Mouse (Mus musculus) CH12.LX (cell line): ENCODE results near the gene Styx. TPM values are rescaled to one million over a fixed set of nuclear protein-coding genes. Genes with fewer than 3 reads are reported as not detected.

Experiments used
- DNase-seq: peaks from one replicate; pipeline ENCODE4 v3.0.0-alpha.2; 2013; ENCODE audit errors: extremely low read depth
- H3K27ac ChIP-seq: 2 replicates; pipeline ENCODE4 v1.5.1; 2012; ENCODE audit warnings: low read depth, mild to moderate bottlenecking, control low read depth, moderate library complexity; ENCODE audit not compliant: insufficient read depth
- H3K27me3 ChIP-seq: replicated peaks from 2 replicates; pipeline ENCODE3; 2012; ENCODE audit warnings: inconsistent platforms
- H3K36me3 ChIP-seq, 2 experiments: replicated peaks in 1 of 2; 2 replicates each; pipeline versions ENCODE3 to v1.6.1; 2012; ENCODE audit warnings: inconsistent platforms in 1 of 2, low read length in 1 of 2, mild to moderate bottlenecking in 1 of 2, mixed read lengths in 1 of 2, moderate library complexity in 1 of 2; ENCODE audit not compliant: control insufficient read depth in 1 of 2, insufficient read depth in 1 of 2
- H3K4me1 ChIP-seq, 2 experiments: 2 replicates each; pipeline ENCODE4 v1.6.1; 2012; ENCODE audit warnings: inconsistent platforms in 1 of 2, moderate library complexity in 1 of 2; ENCODE audit not compliant: insufficient read depth in 2 of 2, control insufficient read depth in 1 of 2
- H3K4me2 ChIP-seq: 2 replicates; pipeline ENCODE4 v1.6.1; 2012; ENCODE audit warnings: low read depth, mild to moderate bottlenecking, control low read depth; ENCODE audit not compliant: poor library complexity, insufficient read depth, severe bottlenecking
- H3K4me3 ChIP-seq, 3 experiments: fragments of 150-350 bp in 1 of 3; sonication (generic) in 1 of 3; replicated peaks in 1 of 3; 2 replicates each; pipeline versions ENCODE3 to v1.5.1; 2011 to 2012; ENCODE audit warnings: low read depth in 2 of 3, low read length in 2 of 3, mild to moderate bottlenecking in 2 of 3, moderate library complexity in 2 of 3, control low read depth in 1 of 3, improper control_type of control experiment in 1 of 3, inconsistent platforms in 1 of 3, mixed read lengths in 1 of 3; ENCODE audit not compliant: poor library complexity in 1 of 3
- H3K79me2 ChIP-seq: replicated peaks from 2 replicates; pipeline ENCODE4 v1.6.1; 2012; ENCODE audit warnings: mild to moderate bottlenecking, moderate library complexity; ENCODE audit not compliant: control insufficient read depth, poor library complexity, insufficient read depth, severe bottlenecking; ENCODE audit errors: extremely low read depth
- H3K9ac ChIP-seq: 2 replicates; pipeline ENCODE4 v1.6.1; 2012; ENCODE audit warnings: low read depth, mild to moderate bottlenecking, control low read depth, moderate library complexity; ENCODE audit not compliant: insufficient read depth
- H3K9me3 ChIP-seq: replicated peaks from 2 replicates; pipeline ENCODE3; 2012; ENCODE audit warnings: low read length, inconsistent platforms, mixed read lengths
- BHLHE40 ChIP-seq: IDR thresholded peaks from 2 replicates; pipeline ENCODE4 v1.6.1; 2011; ENCODE audit warnings: mild to moderate bottlenecking, low read depth, low read length, improper control_type of control experiment
- CHD1 ChIP-seq: IDR thresholded peaks from 2 replicates; pipeline ENCODE4 v1.6.1; 2012; ENCODE audit warnings: low read depth, low read length, improper control_type of control experiment, inconsistent platforms
- ELF1 ChIP-seq: IDR thresholded peaks from 2 replicates; pipeline ENCODE4 v1.6.1; 2014; ENCODE audit warnings: low read depth, mild to moderate bottlenecking, inconsistent platforms, low read length, improper control_type of control experiment
- EP300 ChIP-seq: IDR thresholded peaks from 2 replicates; pipeline ENCODE4 v1.6.1; 2011; ENCODE audit warnings: low read length, improper control_type of control experiment
- GABPA ChIP-seq: IDR thresholded peaks from 2 replicates; pipeline ENCODE4 v1.6.1; 2012; ENCODE audit warnings: low read depth, low read length, improper control_type of control experiment, inconsistent platforms; ENCODE audit not compliant: insufficient replicate concordance
- HCFC1 ChIP-seq: IDR thresholded peaks from 2 replicates; pipeline ENCODE4 v1.6.1; 2012; ENCODE audit warnings: low read depth, mild to moderate bottlenecking, inconsistent platforms, low read length, improper control_type of control experiment
- JUN ChIP-seq: IDR thresholded peaks from 2 replicates; pipeline ENCODE4 v1.6.1; 2011; ENCODE audit warnings: low read depth, mild to moderate bottlenecking, low read length, improper control_type of control experiment, moderate library complexity; ENCODE audit not compliant: insufficient read depth
- KAT2A ChIP-seq: IDR thresholded peaks from 2 replicates; pipeline ENCODE4 v1.6.1; 2012; ENCODE audit warnings: low read length, improper control_type of control experiment, inconsistent platforms; ENCODE audit not compliant: insufficient replicate concordance
- MAFK ChIP-seq: IDR thresholded peaks from 2 replicates; pipeline ENCODE4 v1.6.1; 2011; ENCODE audit warnings: low read length, improper control_type of control experiment; ENCODE audit not compliant: insufficient replicate concordance
- MEF2A ChIP-seq: IDR thresholded peaks from 2 replicates; pipeline ENCODE4 v1.6.1; 2014; ENCODE audit warnings: low read depth, mild to moderate bottlenecking, inconsistent platforms, low read length, improper control_type of control experiment, borderline replicate concordance
- MXI1 ChIP-seq: IDR thresholded peaks from 2 replicates; pipeline ENCODE4 v1.6.1; 2011; ENCODE audit warnings: mild to moderate bottlenecking, low read depth, low read length, improper control_type of control experiment
- MYC ChIP-seq: IDR thresholded peaks from 2 replicates; pipeline ENCODE4 v1.6.1; 2011; ENCODE audit warnings: low read depth, mild to moderate bottlenecking, improper control_type of control experiment, low read length
- POLR2AphosphoS2 ChIP-seq: IDR thresholded peaks from 2 replicates; pipeline ENCODE4 v1.6.1; 2011; ENCODE audit warnings: low read depth, low read length, improper control_type of control experiment
- RAD21 ChIP-seq: IDR thresholded peaks from 2 replicates; pipeline ENCODE4 v1.6.1; 2011; ENCODE audit warnings: low read depth, mild to moderate bottlenecking, low read length, improper control_type of control experiment, moderate library complexity
- RCOR1 ChIP-seq: conservative IDR thresholded peaks from 2 replicates; pipeline ENCODE4 v1.6.1; 2012; ENCODE audit warnings: low read depth, mild to moderate bottlenecking, inconsistent platforms, low read length, improper control_type of control experiment
- SIN3A ChIP-seq: IDR thresholded peaks from 2 replicates; pipeline ENCODE4 v1.6.1; 2012; ENCODE audit warnings: low read length, improper control_type of control experiment, inconsistent platforms
- SMC3 ChIP-seq: IDR thresholded peaks from 2 replicates; pipeline ENCODE4 v1.6.1; 2011; ENCODE audit warnings: low read depth, low read length, improper control_type of control experiment
- UBTF ChIP-seq: IDR thresholded peaks from 2 replicates; pipeline ENCODE4 v1.6.1; 2012; ENCODE audit warnings: low read depth, mild to moderate bottlenecking, inconsistent platforms, low read length, improper control_type of control experiment, moderate library complexity
- USF1 ChIP-seq: IDR thresholded peaks from 2 replicates; pipeline ENCODE4 v1.6.1; 2014; ENCODE audit warnings: low read depth, mild to moderate bottlenecking, inconsistent platforms, low read length, improper control_type of control experiment
- USF2 ChIP-seq: conservative IDR thresholded peaks from 2 replicates; pipeline ENCODE4 v1.6.1; 2011; ENCODE audit warnings: low read depth, low read length, improper control_type of control experiment
- ZMIZ1 ChIP-seq: IDR thresholded peaks from 2 replicates; pipeline ENCODE4 v1.6.1; 2012; ENCODE audit warnings: low read depth, mild to moderate bottlenecking, inconsistent platforms, low read length, improper control_type of control experiment
- dilution Hi-C: fragments of 300-500 bp; cut with MboI; formaldehyde crosslinking; loops from 2 replicates; pipeline ENCODE4 v1.14.3; 2020; ENCODE audit warnings: low sequenced_read_pairs; ENCODE audit not compliant: extremely low pct_unique_long_range_greater_than_20kb, extremely low pct_ligation_motif_present
- in situ Hi-C: fragments of 300-500 bp; cut with MboI; formaldehyde crosslinking; loops from 3 replicates; pipeline ENCODE4 v1.14.3; 2019; ENCODE audit warnings: low sequenced_read_pairs, low pct_ligation_motif_present, low pct_unique_long_range_greater_than_20kb, mixed read lengths
- polyA plus RNA-seq: library from polyadenylated mRNA; unstranded; fragments of >175 nt; gene quantifications from 2 replicates; pipeline ENCODE4 v1.2.1, GENCODE M21; 2012; ENCODE audit warnings: low read depth; ENCODE audit not compliant: insufficient read length
- total RNA-seq, 2 experiments: library from RNA; depleted of rRNA; stranded (reverse); fragments of 300-350 nt in 1 of 2; fragments of >200 nt in 1 of 2; gene quantifications; 2 replicates each; pipeline ENCODE4 v1.2.3; 2012 to 2014

Styx gene
- total and polyA plus RNA-seq, 3 experiments = 15.7 to 41.2 (median 21.8) TPM

- 0 out of 2 replicates have a peak, but pooled peaks have one; percentile 19 for TF ChIP-seq JUN
- no peak for TF ChIP-seq MXI1
- no peak for TF ChIP-seq BHLHE40
- TF ChIP-seq, all 38 proteins: peak for 1
- no peak overlapping the region for H3K4me2 ChIP-seq
- in situ Hi-C loops (no loop called here), dilution Hi-C loops (no loop called here)
- peaks cover 6 to 24% of the 10 kb centered on the region in 2 experiments; a peak in 3 of 4 replicates for H3K4me1 ChIP-seq
- H3K36me3 ChIP-seq = peaks cover 14 to 40% of the 10 kb centered on the region in 2 experiments
- peak overlapping the region; percentile 58; the same call in 1 of the 2 replicates for H3K27ac ChIP-seq
- DNase-seq = no peak
- no peak overlapping the region for H3K4me3 ChIP-seq
- H3K9ac ChIP-seq = peak overlapping the region; percentile 85
- H3K9me3 ChIP-seq = no peaks in the 10 kb centered on the region
- peaks cover 20% of the 10 kb centered on the region for H3K79me2 ChIP-seq
- H3K27me3 ChIP-seq = no peaks in the 10 kb centered on the region
Measured at GRCm38 (mm10) chr14:45385596-45385995, 34.7 kb downstream of the Styx start.

- Histone ChIP-seq H3K9ac (peak overlapping the region; percentile 85), H3K4me2 (peak overlapping the region; percentile 69), H3K4me3 (peak overlapping the region; percentile 76 to 80 (median 78)), H3K36me3 (peaks cover 2 to 22% of the 10 kb centered on the region in 2 experiments), H3K27ac (peak overlapping the region; percentile 62)
- DNase-seq = peak; percentile 33
- in situ Hi-C loops = no loop called here
- TF ChIP-seq HCFC1 (peak; percentile 21; the same call in 1 of the 2 replicates), MXI1 (no peak)
- TF ChIP-seq, all 38 proteins: peak for 1
- Histone ChIP-seq H3K9me3 (no peaks in the 10 kb centered on the region), H3K27me3 (no peaks in the 10 kb centered on the region), H3K79me2 (peaks cover 20% of the 10 kb centered on the region), H3K4me1 (peaks cover 6 to 24% of the 10 kb centered on the region in 2 experiments; a peak in 3 of 4 replicates)
- dilution Hi-C loops = no loop called here
Measured at GRCm38 (mm10) chr14:45387480-45387879, 36.6 kb downstream of the Styx start.

- peak; percentile 85 for DNase-seq
- dilution Hi-C loops (no loop called here), in situ Hi-C loops (no loop called here)
- H3K4me1 ChIP-seq = peaks cover 6 to 24% of the 10 kb centered on the region in 2 experiments; a peak in 3 of 4 replicates
- peak overlapping the region; percentile 75 for H3K27ac ChIP-seq
- H3K4me2 ChIP-seq = peak overlapping the region; percentile 83
- peaks cover 0 to 13% of the 10 kb centered on the region in 2 experiments for H3K36me3 ChIP-seq
- H3K9me3 ChIP-seq = no peaks in the 10 kb centered on the region
- peak overlapping the region; percentile 76 to 84 (median 80) for H3K4me3 ChIP-seq
- no peaks in the 10 kb centered on the region for H3K27me3 ChIP-seq
- H3K79me2 ChIP-seq = peaks cover 20% of the 10 kb centered on the region
- peak overlapping the region; percentile 88 for H3K9ac ChIP-seq
- TF ChIP-seq SMC3 = no peak
- TF ChIP-seq RCOR1 = no peak
- no peak for TF ChIP-seq USF2
- TF ChIP-seq EP300 = no peak
- TF ChIP-seq JUN = no peak
- TF ChIP-seq KAT2A = 0 out of 2 replicates have a peak, but pooled peaks have one; percentile 25
- TF ChIP-seq MEF2A = no peak
- peak; percentile 82 for TF ChIP-seq ELF1
- TF ChIP-seq MAFK = no peak
- no peak; the same call in 1 of the 2 replicates for TF ChIP-seq USF1
- peak; percentile 23; the same call in 1 of the 2 replicates for TF ChIP-seq SIN3A
- TF ChIP-seq GABPA = no peak
- TF ChIP-seq RAD21 = no peak
- peak; percentile 83 for TF ChIP-seq BHLHE40
- TF ChIP-seq UBTF = peak; percentile 69; the same call in 1 of the 2 replicates
- peak; percentile 21; the same call in 1 of the 2 replicates for TF ChIP-seq ZMIZ1
- 0 out of 2 replicates have a peak, but pooled peaks have one; percentile 66 for TF ChIP-seq MYC
- TF ChIP-seq POLR2AphosphoS2 = peak; percentile 56; the same call in 1 of the 2 replicates
- TF ChIP-seq CHD1 = no peak
Measured at GRCm38 (mm10) chr14:45388345-45389181, 37.7 kb downstream of the Styx start.
